Mouse (Mus musculus): ENCODE data around the gene Atf5. TPM values are rescaled to one million over a fixed set of nuclear protein-coding genes. Genes with fewer than 3 reads are reported as not detected.

The Atf5 gene
- 3.8 and 5.4 TPM in 2 replicates for polyA plus RNA-seq (2015; fragmentation: Nextera tagmentation; extraction: Ambion mirVana)

DNA sequence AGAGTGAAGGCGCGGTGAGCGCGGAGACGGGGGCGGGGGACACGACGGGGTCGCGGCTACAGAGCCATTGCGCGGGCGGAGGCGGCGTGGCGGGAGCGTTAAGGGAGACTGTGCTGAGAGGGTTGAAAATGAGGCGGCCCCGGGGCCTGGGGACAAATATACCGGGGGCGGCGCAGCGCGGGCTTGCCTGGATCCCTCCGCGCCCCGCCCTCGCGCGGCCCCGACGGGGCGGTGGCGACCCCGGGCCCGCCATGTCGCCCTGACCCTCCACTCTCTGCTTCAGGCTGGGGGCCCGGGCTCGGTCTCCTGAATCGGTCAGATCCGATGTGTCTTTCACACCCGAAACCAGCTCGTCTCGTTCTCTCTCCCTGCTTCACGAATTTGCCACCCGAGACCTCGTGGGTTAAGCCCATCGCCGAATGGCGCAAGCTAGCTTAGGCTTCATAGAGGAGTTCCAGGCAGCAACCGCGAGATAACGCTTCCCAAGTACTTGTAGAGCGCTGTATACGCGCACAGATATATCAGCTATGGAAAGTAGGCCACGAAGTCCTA is at the start of gene Atf5:
Gene Atf5, minus strand, starts transcription at position 189 of the 552 bp plus-strand sequence.
- H3K4me1 ChIP-seq (replicated peaks): peaks cover 52% of the 10 kb centered on the region
- peak within 1 kb of the TSS; percentile 92 for H3K9ac ChIP-seq (replicated peaks)
- under 1% methylated on average over 54 of the region's 57 CpGs for WGBS
- H3K27me3 ChIP-seq: no peaks in the 10 kb centered on the region
- H3K9me3 ChIP-seq: no peaks in the 10 kb centered on the region
- H3K4me2 ChIP-seq (replicated peaks): peak within 1 kb of the TSS; percentile 83
- ATAC-seq: peak; percentile 57
- H3K27ac ChIP-seq: peak within 1 kb of the TSS; percentile 93
- no peaks in the 10 kb centered on the region; the same call in 1 of the 2 replicates for H3K36me3 ChIP-seq
- peak within 1 kb of the TSS; percentile 90 for H3K4me3 ChIP-seq (replicated peaks)

- Histone ChIP-seq H3K4me3 (replicated peaks) (no peak overlapping the region), H3K4me1 (replicated peaks) (peaks cover 56% of the 10 kb centered on the region), H3K4me2 (replicated peaks) (peak overlapping the region; percentile 96; the same call in 1 of the 2 replicates), H3K9ac (replicated peaks) (0 out of 2 replicates have a peak overlapping the region, but pooled peaks have one; percentile 16), H3K27me3 (no peaks in the 10 kb centered on the region), H3K27ac (0 out of 2 replicates have a peak overlapping the region, but pooled peaks have one; percentile 44), H3K9me3 (no peaks in the 10 kb centered on the region), H3K36me3 (peaks cover 64% of the 10 kb centered on the region)
- no peak for ATAC-seq
- 84% methylated on average over 24 of the region's 24 CpGs for WGBS
These were observed 48.4 kb upstream of the Atf5 start for GRCm38 (mm10) chr7:44864595-44865542.

- no peaks in the 10 kb centered on the region for H3K9me3 ChIP-seq
- no peaks in the 10 kb centered on the region for H3K27me3 ChIP-seq
- H3K36me3 ChIP-seq: peaks cover 67% of the 10 kb centered on the region
- H3K4me2 ChIP-seq (replicated peaks): no peak overlapping the region
- no peak overlapping the region for H3K9ac ChIP-seq (replicated peaks)
- WGBS: 86% methylated on average over 11 of the region's 11 CpGs
- peaks cover 60% of the 10 kb centered on the region for H3K4me1 ChIP-seq (replicated peaks)
- H3K4me3 ChIP-seq (replicated peaks): no peak overlapping the region; the same call in 1 of the 2 replicates
- ATAC-seq: no peak
- no peak overlapping the region for H3K27ac ChIP-seq
These were observed 47.6 kb upstream of the Atf5 start for GRCm38 (mm10) chr7:44863982-44864494.

- peaks cover 63% of the 10 kb centered on the region for H3K4me1 ChIP-seq (replicated peaks)
- ATAC-seq: no peak
- H3K27me3 ChIP-seq: no peaks in the 10 kb centered on the region
- H3K27ac ChIP-seq: no peak overlapping the region
- no peak overlapping the region for H3K9ac ChIP-seq (replicated peaks)
- no peak overlapping the region for H3K4me2 ChIP-seq (replicated peaks)
- H3K36me3 ChIP-seq: peaks cover 67% of the 10 kb centered on the region
- whole genome bisulfite sequencing: 90% methylated on average over 14 of the region's 14 CpGs
- H3K4me3 ChIP-seq (replicated peaks): no peak overlapping the region
- no peaks in the 10 kb centered on the region for H3K9me3 ChIP-seq
These were observed 46.8 kb upstream of the Atf5 start for GRCm38 (mm10) chr7:44863210-44863609.

- no peaks in the 10 kb centered on the region for H3K9me3 ChIP-seq
- no peak overlapping the region for H3K4me2 ChIP-seq (replicated peaks)
- no peak for ATAC-seq
- H3K4me3 ChIP-seq (replicated peaks): no peak overlapping the region
- H3K4me1 ChIP-seq (replicated peaks): peaks cover 63% of the 10 kb centered on the region
- no peaks in the 10 kb centered on the region for H3K27me3 ChIP-seq
- 83% methylated on average over 8 of the region's 8 CpGs for WGBS
- H3K36me3 ChIP-seq: peaks cover 67% of the 10 kb centered on the region
- H3K9ac ChIP-seq (replicated peaks): no peak overlapping the region
- H3K27ac ChIP-seq: no peak overlapping the region
These were observed 46.0 kb upstream of the Atf5 start for GRCm38 (mm10) chr7:44862434-44862833.

GRCm38 (mm10) chr7:44861429-44861816 is 45.0 kb upstream of the Atf5 start:
- H3K27ac ChIP-seq: peak overlapping the region; percentile 51; the same call in 1 of the 2 replicates
- H3K4me3 ChIP-seq (replicated peaks): no peak overlapping the region
- no peak overlapping the region for H3K4me2 ChIP-seq (replicated peaks)
- H3K27me3 ChIP-seq: no peaks in the 10 kb centered on the region
- no peak for ATAC-seq
- peaks cover 61% of the 10 kb centered on the region for H3K36me3 ChIP-seq
- H3K4me1 ChIP-seq (replicated peaks): peaks cover 57% of the 10 kb centered on the region
- 80% methylated on average over 14 of the region's 14 CpGs for WGBS
- no peaks in the 10 kb centered on the region for H3K9me3 ChIP-seq
- no peak overlapping the region for H3K9ac ChIP-seq (replicated peaks)

DNA sequence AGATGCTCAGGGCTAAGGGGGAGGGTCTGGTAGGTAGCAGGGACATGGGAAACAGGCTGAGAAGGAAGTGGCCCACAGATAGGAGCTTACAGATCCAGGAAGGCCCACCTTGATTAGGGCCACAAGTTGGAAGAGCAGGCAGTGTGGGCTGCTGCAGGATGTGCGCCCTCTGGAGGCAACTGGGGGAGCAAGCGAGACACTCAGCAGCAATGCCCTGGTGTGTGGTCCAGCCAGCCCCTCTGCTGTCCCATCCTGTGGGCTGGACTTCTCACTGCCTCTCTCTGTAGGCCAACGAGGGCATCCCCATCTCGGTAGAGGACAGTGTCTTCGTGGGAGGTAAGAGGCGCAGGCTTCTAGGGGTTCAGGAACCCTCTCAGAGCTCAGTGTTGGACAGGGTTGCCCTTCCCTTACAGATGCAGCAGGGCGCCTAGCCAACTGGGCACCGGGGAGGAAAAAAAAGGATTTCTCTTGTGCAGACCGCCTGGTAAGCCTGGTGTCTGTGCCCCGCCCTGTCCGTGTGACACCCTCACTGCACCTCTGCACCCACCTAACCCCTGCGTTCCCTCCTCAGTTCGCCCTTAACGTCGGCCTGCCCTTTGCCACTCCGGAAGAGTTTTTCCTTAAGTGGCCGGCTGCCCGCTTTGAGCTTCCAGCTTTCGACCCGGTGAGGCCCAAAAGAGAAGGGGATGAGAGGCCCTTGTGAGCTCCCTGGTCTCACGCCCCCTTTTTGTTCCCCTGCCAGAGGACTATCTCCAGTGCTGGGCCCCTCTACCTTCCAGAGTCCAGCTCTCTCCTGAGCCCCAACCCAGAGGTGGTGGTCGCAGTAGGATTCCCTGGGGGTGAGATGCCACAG is 44.3 kb upstream of the Atf5 start:
- H3K4me3 ChIP-seq (replicated peaks): peak overlapping the region; percentile 4; the same call in 1 of the 2 replicates
- peaks cover 57% of the 10 kb centered on the region for H3K4me1 ChIP-seq (replicated peaks)
- H3K9ac ChIP-seq (replicated peaks): no peak overlapping the region
- WGBS: 54% methylated on average over 22 of the region's 22 CpGs
- H3K27ac ChIP-seq: peak overlapping the region; percentile 51
- no peak overlapping the region for H3K4me2 ChIP-seq (replicated peaks)
- no peaks in the 10 kb centered on the region for H3K27me3 ChIP-seq
- peaks cover 55% of the 10 kb centered on the region for H3K36me3 ChIP-seq
- no peaks in the 10 kb centered on the region for H3K9me3 ChIP-seq
- ATAC-seq: peak; percentile 55

DNA sequence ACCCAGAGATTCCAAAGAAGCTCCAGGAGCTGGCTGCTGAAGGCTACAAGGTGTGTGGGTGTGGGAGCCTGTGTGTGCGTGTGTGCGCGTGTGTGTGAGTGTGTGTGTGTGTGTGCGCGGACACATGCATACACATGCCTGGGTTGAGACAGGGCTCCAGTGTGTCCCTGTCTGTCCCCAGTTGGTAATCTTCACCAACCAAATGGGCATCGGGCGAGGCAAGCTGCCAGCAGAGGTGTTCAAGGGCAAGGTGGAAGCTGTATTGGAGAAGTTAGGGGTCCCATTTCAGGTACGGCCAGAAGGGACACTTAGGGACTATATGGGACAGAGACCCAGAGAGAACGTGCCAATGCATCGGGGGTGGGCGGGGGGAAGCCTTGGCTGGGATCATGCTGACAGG is 43.4 kb upstream of the Atf5 start:
- Histone ChIP-seq H3K27ac (no peak overlapping the region), H3K4me1 (replicated peaks) (peaks cover 57% of the 10 kb centered on the region), H3K4me2 (replicated peaks) (no peak overlapping the region), H3K27me3 (no peaks in the 10 kb centered on the region), H3K4me3 (replicated peaks) (no peak overlapping the region), H3K9me3 (no peaks in the 10 kb centered on the region), H3K36me3 (peaks cover 46% of the 10 kb centered on the region), H3K9ac (replicated peaks) (no peak overlapping the region)
- no peak for ATAC-seq
- 90% methylated on average over 11 of the region's 11 CpGs for WGBS

DNA sequence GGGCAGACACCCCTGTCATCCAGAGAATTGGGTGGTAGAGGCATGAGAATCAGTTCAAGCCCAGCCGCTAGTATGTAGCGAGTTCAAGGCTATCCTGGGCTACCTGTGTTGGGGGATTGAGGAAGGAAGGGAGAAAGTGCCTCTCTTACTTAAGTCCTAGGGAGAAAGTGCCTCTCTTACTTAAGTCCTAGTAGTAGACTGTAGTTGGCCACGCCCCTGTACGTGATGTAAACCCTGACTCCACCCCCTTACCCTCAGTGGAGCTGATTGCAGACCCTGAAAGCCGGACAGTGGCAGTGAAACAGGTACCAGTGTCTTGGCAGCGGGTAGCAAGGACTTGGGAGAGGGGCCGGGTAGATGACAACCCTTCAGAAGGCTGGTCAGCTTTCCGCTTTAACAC is 41.4 kb upstream of the Atf5 start:
- 26% methylated on average over 8 of the region's 8 CpGs for WGBS

GRCm38 (mm10) chr7:44857042-44857552 is 40.6 kb upstream of the Atf5 start, which contains the start of gene Pnkp:
Pnkp (plus strand) TSS chr7:44857139.
- Histone ChIP-seq H3K36me3 (peaks cover 29% of the 10 kb centered on the region), H3K4me3 (replicated peaks) (peak within 1 kb of the TSS; percentile 69), H3K9ac (replicated peaks) (peak within 1 kb of the TSS; percentile 83), H3K27ac (peak within 1 kb of the TSS; percentile 93), H3K27me3 (no peaks in the 10 kb centered on the region), H3K9me3 (no peaks in the 10 kb centered on the region), H3K4me2 (replicated peaks) (peak within 1 kb of the TSS; percentile 97), H3K4me1 (replicated peaks) (peaks cover 74% of the 10 kb centered on the region)
- peak; percentile 37 for ATAC-seq
- WGBS: under 1% methylated on average over 32 of the region's 32 CpGs

More for the DNA sequence above, 41.4 kb upstream of the Atf5 start:
- Histone ChIP-seq H3K27ac (peak overlapping the region; percentile 93; the same call in 1 of the 2 replicates), H3K4me1 (replicated peaks) (peaks cover 70% of the 10 kb centered on the region), H3K36me3 (peaks cover 30% of the 10 kb centered on the region), H3K4me3 (replicated peaks) (peak overlapping the region; percentile 69), H3K27me3 (no peaks in the 10 kb centered on the region), H3K9me3 (no peaks in the 10 kb centered on the region), H3K4me2 (replicated peaks) (peak overlapping the region; percentile 97), H3K9ac (replicated peaks) (peak overlapping the region; percentile 83)
- ATAC-seq: no peak
